Mouse (Mus musculus): Measurements from ENCODE around the gene Krt7. TPM values are rescaled to one million over a fixed set of nuclear protein-coding genes. Genes with fewer than 3 reads are reported as not detected.
A peak's percentile ranks its signal among the peaks of the same experiment; 100 is the strongest.

Gene Krt7
- total RNA-seq, 2 experiments from 2014 or later = 0.22 to 0.30 TPM

DNA sequence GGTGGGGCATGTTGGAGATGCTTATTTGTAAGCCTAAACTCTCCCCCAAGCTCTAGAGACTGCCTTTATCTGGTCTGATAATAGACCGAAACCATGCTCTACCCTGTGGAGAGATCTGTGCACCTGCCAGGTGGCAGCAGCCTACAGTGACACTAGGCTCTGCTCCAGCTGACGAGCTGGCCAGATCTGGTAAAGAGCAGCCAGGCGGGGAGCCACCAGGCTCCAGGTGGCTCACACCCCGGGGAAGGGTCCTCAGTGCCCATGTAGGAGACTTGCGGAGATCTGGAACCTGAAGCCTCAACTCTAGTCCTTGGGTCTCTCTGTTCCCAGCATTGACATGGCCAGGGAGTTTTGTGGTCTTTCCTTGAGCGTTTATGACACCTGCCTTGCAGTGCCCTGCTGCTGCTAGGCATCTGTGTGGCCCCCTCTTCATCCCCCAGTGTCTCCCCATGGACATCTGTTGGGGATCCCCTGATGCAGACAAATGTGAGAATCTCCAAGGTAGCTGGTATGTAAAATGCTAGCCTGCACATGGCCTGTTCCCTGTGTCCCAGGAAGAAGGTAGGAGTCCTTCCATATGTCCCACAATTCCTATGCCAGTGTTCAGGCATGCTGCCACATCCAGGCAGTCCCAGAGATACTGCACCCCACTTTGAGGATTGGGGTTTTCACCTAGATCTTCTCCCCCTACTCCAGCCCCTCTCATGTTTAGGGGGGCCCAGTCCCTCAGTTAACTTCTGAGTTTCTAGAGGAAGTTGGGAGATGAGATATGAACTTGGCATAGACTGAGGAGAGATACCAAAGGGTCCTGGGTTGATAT, 34.7 kb upstream of the Krt7 start:
- intact Hi-C loops (cut with DNase I) = no loop called here
- no peak for DNase-seq (ENCODE audit: low spot score in 2 of 2)

DNA sequence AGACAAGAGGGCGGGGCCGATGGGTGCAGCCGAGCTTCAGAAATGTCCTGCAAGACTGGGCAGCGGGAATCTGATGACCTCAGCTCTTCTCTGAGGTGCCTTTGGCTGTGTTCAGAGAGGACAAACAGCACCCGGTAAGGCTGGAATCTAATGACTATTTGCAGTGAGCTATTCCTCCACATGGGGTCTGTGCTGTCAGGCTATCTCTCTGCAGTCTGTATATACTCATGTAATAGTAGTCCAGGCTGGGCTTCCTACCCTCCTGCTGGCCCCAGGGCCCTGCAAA, 34.1 kb upstream of the Krt7 start:
- no peak for DNase-seq (ENCODE audit: low spot score in 2 of 2)
- intact Hi-C loops (cut with DNase I) = no loop called here

GRCm38 (mm10) chr15:101378646-101379045, 32.2 kb upstream of the Krt7 start:
- DNase-seq (ENCODE audit: low spot score in 2 of 2) = no peak
- intact Hi-C loops (cut with DNase I) = no loop called here

DNA sequence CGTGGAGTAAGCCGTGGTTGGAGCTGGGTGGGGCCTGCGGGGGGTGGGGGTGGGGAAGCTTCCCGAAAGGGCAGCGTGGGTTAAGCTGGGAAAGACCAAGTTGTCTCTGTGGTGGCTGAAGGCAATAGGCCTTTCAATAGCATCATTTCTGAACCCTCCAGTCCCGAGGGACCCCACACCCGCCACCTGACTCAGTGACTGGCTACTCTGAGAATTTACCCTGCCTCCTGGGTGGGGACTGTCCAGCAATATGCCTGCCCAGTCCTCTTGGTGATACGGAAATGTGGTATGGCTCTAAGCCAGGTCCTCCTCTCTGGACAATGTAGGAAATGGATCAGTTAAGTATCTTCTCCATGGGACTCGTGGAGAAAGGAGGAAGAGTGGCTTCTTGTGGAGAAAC, 29.1 kb upstream of the Krt7 start:
- no peak for DNase-seq (ENCODE audit: low spot score in 2 of 2)
- intact Hi-C loops (cut with DNase I) = no loop called here

GRCm38 (mm10) chr15:101382811-101383210, 28.0 kb upstream of the Krt7 start:
- intact Hi-C loops (cut with DNase I) = no loop called here
- no peak for DNase-seq (ENCODE audit: low spot score in 2 of 2)

DNA sequence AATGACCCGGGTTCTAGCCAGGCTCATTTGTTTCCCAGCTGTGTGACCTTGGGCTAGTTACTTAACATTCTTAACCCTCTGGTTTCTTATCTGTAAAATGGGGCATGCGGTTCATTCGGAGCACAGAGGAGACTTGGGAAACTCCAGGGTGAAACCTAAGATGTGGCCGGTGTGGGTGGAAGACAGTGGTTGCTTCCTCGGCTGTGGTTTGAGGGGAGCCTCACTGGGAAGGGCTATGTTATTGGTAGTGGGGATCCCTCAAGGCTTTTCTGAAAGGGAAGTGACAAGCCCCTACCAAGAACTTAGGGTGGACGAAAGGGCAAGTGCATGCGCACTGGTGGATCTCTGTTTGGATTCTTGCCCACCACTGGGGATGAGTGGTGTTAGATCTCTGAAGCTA, 26.2 kb upstream of the Krt7 start:
- DNase-seq (ENCODE audit: low spot score in 2 of 2) = no peak
- intact Hi-C loops (cut with DNase I) = no loop called here

DNA sequence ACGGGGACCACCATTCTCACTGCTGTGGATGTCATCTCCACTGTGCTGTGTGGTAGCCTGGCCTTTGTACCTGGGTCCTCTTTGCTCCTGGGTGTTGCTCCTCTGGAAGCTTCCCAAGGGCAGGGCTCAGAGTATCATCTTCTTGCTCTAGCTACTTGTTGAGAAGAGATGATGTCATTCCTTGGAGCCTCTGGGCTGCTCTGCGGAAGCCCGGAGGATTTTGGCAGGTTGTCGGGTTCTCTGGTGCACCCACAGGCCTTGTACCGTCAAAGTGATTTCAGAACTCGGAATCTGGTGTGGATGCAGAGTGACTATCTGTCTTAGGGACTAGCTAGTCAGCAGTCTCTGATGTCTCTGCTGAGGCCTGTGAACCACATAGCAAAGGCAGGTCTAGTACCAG, 25.8 kb upstream of the Krt7 start:
- peak in 1 of 2 experiments; percentile 50 for DNase-seq (ENCODE audit: low spot score in 2 of 2)
- intact Hi-C loops (cut with DNase I) = no loop called here

- intact Hi-C loops (cut with DNase I) = loop anchor here (2.0 kb wide), 1 partner anchor 48 kb away; no protein-coding TSS in a partner anchor
- no peak for DNase-seq (ENCODE audit: low spot score in 2 of 2)
Observed at GRCm38 (mm10) chr15:101387176-101387575, 23.7 kb upstream of the Krt7 start.

DNA sequence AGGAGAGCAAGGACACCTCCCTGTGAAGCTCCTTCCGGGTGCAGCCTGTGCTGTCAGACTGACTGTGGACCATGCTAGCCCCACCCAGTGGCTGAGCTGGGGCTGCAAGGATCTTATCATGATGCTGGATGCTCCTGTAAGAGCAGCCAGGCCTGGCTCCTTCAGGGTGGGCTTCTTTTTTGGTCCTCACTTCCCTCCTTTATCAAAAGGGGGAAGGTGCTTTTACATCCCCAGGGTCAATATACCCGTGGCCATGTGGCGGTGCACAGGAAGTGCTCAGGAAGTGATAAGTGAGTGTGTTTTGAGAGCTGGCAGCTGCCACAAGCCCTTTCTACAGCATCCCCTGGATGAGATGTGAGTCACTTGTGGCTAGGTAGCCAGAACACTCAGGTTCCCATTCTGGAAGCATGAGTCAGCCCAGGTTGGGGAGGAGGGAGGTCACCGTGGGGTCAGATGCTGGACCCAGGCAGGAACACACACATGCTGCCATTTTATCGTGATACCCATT, 22.8 kb upstream of the Krt7 start:
- intact Hi-C loops (cut with DNase I) = no loop called here
- peak in 1 of 2 experiments; percentile 41 for DNase-seq (ENCODE audit: low spot score in 2 of 2)

DNA sequence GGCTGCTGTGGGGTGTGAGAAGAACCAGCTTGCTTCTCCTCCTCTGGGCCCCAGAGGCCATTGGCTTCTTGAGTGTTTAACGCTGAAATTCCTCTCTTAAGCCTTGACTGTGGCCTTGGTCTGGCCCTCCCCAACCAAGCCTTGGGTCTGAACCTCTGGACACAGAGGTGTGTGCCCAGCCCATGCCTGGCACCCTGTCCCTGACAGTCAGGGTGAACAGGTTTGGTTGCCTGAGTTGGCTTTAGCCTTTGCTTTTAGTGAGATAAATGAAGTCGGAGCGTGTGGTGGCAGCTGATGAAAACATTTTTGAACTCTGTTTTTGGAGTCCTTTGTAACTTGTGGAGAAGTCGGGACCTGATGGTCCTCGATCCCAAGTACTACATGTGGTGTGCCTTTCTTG, 20.6 kb upstream of the Krt7 start:
- intact Hi-C loops (cut with DNase I) = no loop called here
- DNase-seq (ENCODE audit: low spot score in 2 of 2) = no peak

DNA sequence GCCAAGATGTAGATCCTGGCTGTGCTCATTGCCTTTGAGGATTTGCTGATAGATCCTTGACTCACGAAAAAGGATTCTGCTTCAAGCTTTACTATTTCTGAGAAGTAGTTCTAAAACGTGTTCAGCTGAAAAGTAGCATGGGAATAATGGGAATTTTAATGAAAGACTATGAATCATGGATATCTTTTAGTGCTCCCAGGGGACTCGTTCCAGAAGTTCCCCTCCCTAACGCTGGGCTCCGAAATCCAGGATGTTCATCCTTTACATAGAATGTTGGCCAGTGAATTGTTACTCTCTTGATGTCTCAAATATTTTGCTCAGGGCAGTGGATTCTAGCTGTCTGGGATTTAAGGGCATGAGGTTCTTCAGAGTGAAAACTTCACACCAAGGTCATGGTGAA, 18.6 kb upstream of the Krt7 start:
- intact Hi-C loops (cut with DNase I) = no loop called here
- no peak for DNase-seq (ENCODE audit: low spot score in 2 of 2)

DNA sequence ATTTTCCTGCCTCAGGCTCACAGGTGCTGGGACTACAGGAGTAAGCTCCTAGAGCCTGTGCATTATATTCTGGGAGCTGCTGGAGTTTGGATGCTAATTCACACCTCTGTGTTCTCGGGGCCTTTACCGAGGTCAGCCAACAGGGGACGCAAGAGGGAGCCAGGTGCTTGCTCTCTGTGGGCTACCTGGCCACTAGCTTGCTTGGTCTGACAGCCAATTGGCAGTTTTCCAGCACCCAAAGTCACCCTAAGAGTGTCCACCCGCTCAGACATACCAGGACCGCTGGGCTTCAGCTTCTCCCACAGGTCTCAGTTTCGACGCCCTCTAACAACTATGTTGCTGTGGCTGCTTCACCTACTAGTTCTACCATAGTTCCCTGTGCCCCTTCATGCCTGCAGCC, 15.9 kb upstream of the Krt7 start:
- intact Hi-C loops (cut with DNase I) = no loop called here
- no peak for DNase-seq (ENCODE audit: low spot score in 2 of 2)

GRCm38 (mm10) chr15:101396466-101396865, 14.4 kb upstream of the Krt7 start:
- intact Hi-C loops (cut with DNase I) = no loop called here
- no peak for DNase-seq (ENCODE audit: low spot score in 2 of 2)

- DNase-seq (ENCODE audit: low spot score in 2 of 2) = no peak
- intact Hi-C loops (cut with DNase I) = no loop called here
Observed at GRCm38 (mm10) chr15:101396921-101397320, 13.9 kb upstream of the Krt7 start.

DNA sequence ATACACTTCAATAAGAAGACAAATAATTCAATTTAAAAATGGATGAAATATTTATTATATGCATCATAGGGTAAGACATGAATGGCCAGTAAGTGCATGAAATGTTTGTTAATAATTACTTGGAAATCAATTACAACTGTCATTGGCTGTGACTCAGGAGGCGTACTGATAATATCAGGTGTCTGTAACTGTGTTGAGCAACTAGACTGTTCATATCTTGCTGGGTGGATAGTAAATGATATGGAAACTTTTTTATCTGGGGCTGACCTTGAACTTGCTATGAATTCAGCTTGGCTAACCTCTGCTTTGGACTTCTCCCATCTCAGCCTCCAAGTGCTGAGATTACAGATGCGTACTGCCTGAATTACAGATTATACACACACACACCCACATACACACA, 13.2 kb upstream of the Krt7 start:
- no peak for DNase-seq (ENCODE audit: low spot score in 2 of 2)
- intact Hi-C loops (cut with DNase I) = no loop called here

DNA sequence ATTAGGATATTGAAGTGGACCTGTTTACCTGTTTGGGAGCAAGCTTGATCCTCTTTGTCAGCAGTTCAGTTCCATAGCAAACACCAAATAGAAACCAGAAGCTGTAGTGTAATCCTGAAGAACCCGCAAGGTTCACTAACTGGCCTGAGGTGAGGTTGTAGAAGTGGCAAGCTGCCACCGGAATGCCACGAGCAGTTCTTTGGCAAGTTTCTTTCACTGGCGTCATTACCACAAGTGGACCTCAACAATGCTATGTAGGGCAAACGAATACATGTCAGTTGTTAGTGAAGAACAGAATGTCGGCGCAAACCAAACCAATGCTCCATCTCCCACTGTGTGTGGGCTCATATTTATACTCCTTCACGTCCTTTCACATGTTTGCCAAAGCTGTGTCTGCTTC, 12.6 kb upstream of the Krt7 start:
- intact Hi-C loops (cut with DNase I) = no loop called here
- no peak for DNase-seq (ENCODE audit: low spot score in 2 of 2)

DNA sequence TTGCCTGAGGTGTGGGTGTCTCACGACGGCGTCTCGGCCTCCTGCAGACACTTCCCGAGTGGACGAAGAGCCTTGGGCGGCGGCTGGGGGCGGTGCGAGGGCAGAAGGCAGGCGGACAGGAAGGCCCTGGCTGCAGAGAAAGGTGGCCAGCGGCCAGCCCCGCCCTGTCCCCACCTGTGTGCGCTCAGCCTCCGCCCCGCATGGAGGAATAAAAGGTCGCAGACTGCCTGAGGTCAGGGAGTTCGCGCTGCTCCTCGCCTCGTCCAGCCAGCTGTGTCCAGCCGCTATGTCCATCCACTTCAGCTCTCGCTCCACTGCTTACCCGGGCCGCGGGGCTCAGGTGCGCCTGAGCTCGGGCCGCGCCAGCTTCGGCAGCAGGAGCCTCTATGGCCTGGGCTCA, 1.3 kb downstream of the Krt7 start:
- intact Hi-C loops (cut with DNase I) = no loop called here
- DNase-seq (ENCODE audit: low spot score in 2 of 2) = no peak

DNA sequence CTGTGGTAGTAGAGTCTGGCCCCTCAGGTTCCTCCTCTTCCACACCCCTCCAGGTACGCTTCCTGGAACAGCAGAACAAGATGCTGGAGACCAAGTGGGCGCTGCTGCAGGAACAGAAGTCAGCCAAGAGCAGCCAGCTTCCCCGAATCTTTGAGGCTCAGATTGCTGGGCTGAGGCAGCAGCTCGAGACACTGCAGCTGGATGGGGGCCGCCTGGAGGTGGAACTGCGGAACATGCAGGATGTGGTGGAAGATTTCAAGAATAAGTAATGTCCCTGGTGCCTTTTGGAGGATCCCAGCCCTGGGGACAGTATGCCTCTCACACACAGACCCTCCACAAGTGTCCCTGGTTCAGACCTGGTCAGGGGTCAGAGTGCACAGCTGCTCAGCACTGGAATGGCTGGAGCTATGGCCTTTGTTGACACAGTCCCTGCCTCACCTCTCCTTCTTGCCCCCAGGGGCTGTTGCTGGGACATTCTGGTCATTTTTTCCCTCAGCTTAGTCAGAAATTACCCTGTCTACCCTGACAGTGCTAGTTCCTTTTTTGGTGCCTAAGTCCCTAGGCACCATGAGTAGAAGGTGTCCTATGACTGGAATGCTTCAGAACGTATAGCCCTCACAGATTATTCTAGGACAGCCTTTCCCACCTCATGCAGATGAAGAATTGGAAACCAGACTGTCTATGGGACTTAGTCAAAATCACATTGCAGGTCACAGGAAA, 3.2 kb downstream of the Krt7 start:
- DNase-seq (ENCODE audit: low spot score in 2 of 2) = no peak
- intact Hi-C loops (cut with DNase I) = no loop called here

- intact Hi-C loops (cut with DNase I) = no loop called here
Observed at GRCm38 (mm10) chr15:101414807-101415565, 4.1 kb downstream of the Krt7 start.

DNA sequence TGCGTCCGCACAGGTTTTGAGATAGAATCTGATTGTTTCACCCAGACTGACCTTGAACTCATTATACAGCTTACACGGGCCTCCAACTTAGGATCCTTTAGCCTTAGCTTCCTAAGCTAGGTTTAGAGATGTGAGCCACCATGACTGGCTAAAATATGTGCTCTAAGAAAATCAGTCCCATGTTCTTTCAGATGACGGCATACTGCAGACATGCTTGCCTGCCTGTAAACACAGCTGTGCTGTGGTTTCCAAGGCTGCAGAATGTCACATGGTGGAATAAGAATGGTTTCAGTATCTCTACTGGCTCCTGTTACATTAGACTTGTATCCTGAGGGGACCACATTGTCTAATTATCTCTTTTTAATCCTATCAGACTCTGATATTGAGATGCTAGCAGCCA, 8.1 kb downstream of the Krt7 start:
- peak; percentile 25 to 72 for DNase-seq (ENCODE audit: low spot score in 2 of 2)

More at GRCm38 (mm10) chr15:101414807-101415565, 4.1 kb downstream of the Krt7 start:
- DNase-seq (ENCODE audit: low spot score in 2 of 2) = no peak

More for the DNA sequence above, 8.1 kb downstream of the Krt7 start:
- intact Hi-C loops (cut with DNase I) = no loop called here
